Comparison of ENCODE assay signal across 8 mouse cellular contexts in genomic region chrX:74372888-74373549, GRCm38 (mm10). TPM values are rescaled to one million over a fixed set of nuclear protein-coding genes. Genes with fewer than 3 reads are reported as not detected.
DNase-seq lines count a peak whose midpoint lies in the region; ATAC-seq and TF ChIP-seq lines count a peak whose summit lies in the region.

Gene Ubl4a, minus strand, starts transcription at chrX:74373218.
Gene Slc10a3, minus strand, starts transcription at chrX:74373349.

- peak; percentile 61; the same call in 1 of the 2 replicates for TF ChIP-seq POLR2A in brain, embryonic 14.5 days (IDR thresholded peaks at IDR 0.05; ENCODE audit: borderline replicate concordance, extremely low read depth, insufficient read depth, insufficient read length, poor library complexity, severe bottlenecking)

- no peaks in the 10 kb centered on the region; the same call in 1 of the 2 replicates for H3K27me3 ChIP-seq in erythroblast, embryonic 14.5 days (ENCODE audit: control insufficient read depth)
- no peaks in the 10 kb centered on the region for H3K27me3 ChIP-seq in heart, embryonic 10.5 days (ENCODE audit: insufficient read depth, poor library complexity, severe bottlenecking)
- H3K27me3 ChIP-seq in kidney, embryonic 15.5 days, result no peaks in the 10 kb centered on the region
- no peaks in the 10 kb centered on the region for H3K27me3 ChIP-seq in limb, embryonic 15.5 days
- H3K27me3 ChIP-seq in midbrain, postnatal 0 days (ENCODE audit: insufficient read depth, low read length), result no peaks in the 10 kb centered on the region

- H3K9me3 ChIP-seq in erythroblast, embryonic 14.5 days (ENCODE audit: control insufficient read depth, low read length), result peaks cover 4% of the 10 kb centered on the region; the same call in 1 of the 2 replicates
- no peaks in the 10 kb centered on the region for H3K9me3 ChIP-seq in heart, embryonic 10.5 days
- no peaks in the 10 kb centered on the region for H3K9me3 ChIP-seq in kidney, embryonic 15.5 days (replicated peaks)
- H3K9me3 ChIP-seq in limb, embryonic 15.5 days, result no peaks in the 10 kb centered on the region
- H3K9me3 ChIP-seq in midbrain, postnatal 0 days (ENCODE audit: low read length), result no peaks in the 10 kb centered on the region

- H3K4me3 ChIP-seq in erythroblast, embryonic 14.5 days (replicated peaks), result peak within 1 kb of the TSS; percentile 71
- H3K4me3 ChIP-seq in heart, embryonic 10.5 days, result peak within 1 kb of the TSS; percentile 62
- peak within 1 kb of the TSS; percentile 53 for H3K4me3 ChIP-seq in kidney, embryonic 15.5 days (replicated peaks)
- H3K4me3 ChIP-seq in limb, embryonic 15.5 days, result peak within 1 kb of the TSS; percentile 48
- H3K4me3 ChIP-seq in midbrain, postnatal 0 days (ENCODE audit: low read depth, low read length), result peak within 1 kb of the TSS; percentile 40

- DNase-seq in CD4-positive helper T cell, adult 2 months (ENCODE audit: low read depth, low spot score), result peak; percentile 93
- peak; percentile 94 for DNase-seq in brain, embryonic 14.5 days (ENCODE audit: low read depth)
- peak; percentile 95 for DNase-seq in heart, embryonic 10.5 days (ENCODE audit: low spot score)
- DNase-seq in midbrain, postnatal 0 days (ENCODE audit: low spot score), result peak; percentile 88
- peak; percentile 89 to 90 for DNase-seq in spleen, postnatal 36 days (ENCODE audit: low spot score in 2 of 2)

- ATAC-seq in kidney, embryonic 15.5 days (replicated peaks; ENCODE audit: low FRiP score), result peak; percentile 90
- peak; percentile 84 for ATAC-seq in limb, embryonic 15.5 days (ENCODE audit: insufficient number of reproducible peaks, low FRiP score, low TSS enrichment, low read depth)
- ATAC-seq in midbrain, postnatal 0 days (ENCODE audit: low FRiP score), result peak; percentile 90

- peaks cover 13% of the 10 kb centered on the region for H3K36me3 ChIP-seq in erythroblast, embryonic 14.5 days (ENCODE audit: control insufficient read depth)
- H3K36me3 ChIP-seq in heart, embryonic 10.5 days, result 0 out of 2 replicates have a peak, but pooled peaks cover 4% of the 10 kb centered on the region
- peaks cover 12% of the 10 kb centered on the region for H3K36me3 ChIP-seq in kidney, embryonic 15.5 days
- H3K36me3 ChIP-seq in limb, embryonic 15.5 days, result peaks cover 7% of the 10 kb centered on the region; the same call in 1 of the 2 replicates
- no peaks in the 10 kb centered on the region for H3K36me3 ChIP-seq in midbrain, postnatal 0 days (ENCODE audit: insufficient read depth, low read length)

- H3K9ac ChIP-seq in kidney, embryonic 15.5 days, result peak within 1 kb of the TSS; percentile 54
- peak within 1 kb of the TSS; percentile 37 for H3K9ac ChIP-seq in limb, embryonic 15.5 days
- H3K9ac ChIP-seq in midbrain, postnatal 0 days (replicated peaks; ENCODE audit: low read length, poor library complexity, severe bottlenecking), result peak within 1 kb of the TSS; percentile 48; the same call in 1 of the 2 replicates

- H3K4me1 ChIP-seq in erythroblast, embryonic 14.5 days (ENCODE audit: control insufficient read depth), result peaks cover 35% of the 10 kb centered on the region
- 0 out of 2 replicates have a peak, but pooled peaks cover 4% of the 10 kb centered on the region for H3K4me1 ChIP-seq in heart, embryonic 10.5 days
- H3K4me1 ChIP-seq in kidney, embryonic 15.5 days, result peaks cover 11% of the 10 kb centered on the region
- no peaks in the 10 kb centered on the region for H3K4me1 ChIP-seq in limb, embryonic 15.5 days
- H3K4me1 ChIP-seq in midbrain, postnatal 0 days (ENCODE audit: insufficient read depth, low read length), result no peaks in the 10 kb centered on the region

- no peak for TF ChIP-seq CTCF in brain, embryonic 14.5 days (IDR thresholded peaks at IDR 0.05; ENCODE audit: borderline replicate concordance, extremely low read depth, insufficient read depth, insufficient read length)
- 0 out of 2 replicates have a peak, but pooled peaks have one; percentile 4 for TF ChIP-seq CTCF in midbrain, postnatal 0 days (IDR thresholded peaks at IDR 0.05)

- H3K27ac ChIP-seq in heart, embryonic 10.5 days, result peak within 1 kb of the TSS; percentile 81
- no peak within 1 kb of the TSS for H3K27ac ChIP-seq in kidney, embryonic 15.5 days
- H3K27ac ChIP-seq in limb, embryonic 15.5 days, result 0 out of 2 replicates have a peak within 1 kb of the TSS, but pooled peaks have one; percentile 11
- peak within 1 kb of the TSS; percentile 43; the same call in 1 of the 2 replicates for H3K27ac ChIP-seq in midbrain, postnatal 0 days (ENCODE audit: low read depth, low read length)

- 28% methylated on average over 32 of the region's 32 CpGs for WGBS in heart, embryonic 10.5 days
- 26% methylated on average over 32 of the region's 32 CpGs for WGBS in kidney, embryonic 15.5 days
- WGBS in limb, embryonic 15.5 days, result 24% methylated on average over 32 of the region's 32 CpGs
- WGBS in midbrain, postnatal 0 days, result 29% methylated on average over 31 of the region's 32 CpGs

- H3K4me2 ChIP-seq in kidney, embryonic 15.5 days, result peak within 1 kb of the TSS; percentile 64
- peak within 1 kb of the TSS; percentile 48 for H3K4me2 ChIP-seq in limb, embryonic 15.5 days
- peak within 1 kb of the TSS; percentile 56 for H3K4me2 ChIP-seq in midbrain, postnatal 0 days (ENCODE audit: low read depth, low read length, poor library complexity, severe bottlenecking)

RNA-seq across cellular contexts. Expression of gene Ubl4a, which starts in this region (rescaled TPM):
- polyA plus RNA-seq in brain, embryonic 14.5 days (2012; rRNA removed), result 52.8 and 63.4 TPM in 2 replicates
- polyA plus RNA-seq in erythroblast, embryonic 14.5 days (2012), result 3.5 and 5.0 TPM in 2 replicates
- polyA plus RNA-seq in heart, embryonic 10.5 days (2016; fragmentation: Nextera tagmentation; extraction: Ambion mirVana), result 64.2 and 71.0 TPM in 2 replicates
- 68.4 and 76.0 TPM in 2 replicates for polyA plus RNA-seq in kidney, embryonic 15.5 days (2015; fragmentation: Nextera tagmentation; extraction: Ambion mirVana)
- 72.6 and 75.4 TPM in 2 replicates for polyA plus RNA-seq in limb, embryonic 15.5 days (2015; fragmentation: Nextera tagmentation; extraction: Ambion mirVana)
- total RNA-seq in midbrain, postnatal 0 days (2014; rRNA removed), result 46.3 and 53.6 TPM in 2 replicates
- 67.1 and 75.0 TPM in 2 replicates for polyA plus RNA-seq in midbrain, postnatal 0 days (2015; fragmentation: Nextera tagmentation; extraction: Ambion mirVana)

RNA-seq across cellular contexts. Expression of gene Slc10a3, which starts in this region (rescaled TPM):
- polyA plus RNA-seq in brain, embryonic 14.5 days (2012; rRNA removed), result 6.1 and 7.7 TPM in 2 replicates
- polyA plus RNA-seq in erythroblast, embryonic 14.5 days (2012), result 0.06 and 0.07 TPM in 2 replicates
- 13.1 and 15.7 TPM in 2 replicates for polyA plus RNA-seq in heart, embryonic 10.5 days (2016; fragmentation: Nextera tagmentation; extraction: Ambion mirVana)
- polyA plus RNA-seq in kidney, embryonic 15.5 days (2015; fragmentation: Nextera tagmentation; extraction: Ambion mirVana), result 19.7 and 22.1 TPM in 2 replicates
- polyA plus RNA-seq in limb, embryonic 15.5 days (2015; fragmentation: Nextera tagmentation; extraction: Ambion mirVana), result 21.9 and 22.6 TPM in 2 replicates
- total RNA-seq in midbrain, postnatal 0 days (2014; rRNA removed), result 6.2 and 9.4 TPM in 2 replicates
- polyA plus RNA-seq in midbrain, postnatal 0 days (2015; fragmentation: Nextera tagmentation; extraction: Ambion mirVana), result 6.1 and 6.9 TPM in 2 replicates
